Mouse (Mus musculus) adrenal gland, postnatal 36 days (tissue): ENCODE results near the gene Gm10840. TPM values are rescaled to one million over a fixed set of nuclear protein-coding genes. Genes with fewer than 3 reads are reported as not detected.
"Not testable (repeated sequence)": the region's sequence is repeated elsewhere in the genome, so short reads cannot be mapped to it uniquely, and the experiment has no call there.

Experiments
- DNase-seq, 2 experiments: peaks; one replicate each; pipeline ENCODE4 v3.0.0; 2021; ENCODE audit warnings: mixed read lengths in 1 of 2
- total RNA-seq, 2 experiments: library from RNA; stranded (reverse); gene quantifications; 2 replicates each; pipeline ENCODE4 v1.2.3; 2021

Gm10840 gene
- total RNA-seq, 2 experiments from 2014 or later: not detected

GRCm38 (mm10) chr11:106195341-106195740 lies 34.7 kb downstream of the Gm10840 start:
- DNase-seq: no peak

GRCm38 (mm10) chr11:106198277-106198676 lies 37.6 kb downstream of the Gm10840 start:
- no peak for DNase-seq

- not testable (repeated sequence) for DNase-seq
These were observed 39.3 kb downstream of the Gm10840 start for GRCm38 (mm10) chr11:106199997-106200396.

GRCm38 (mm10) chr11:106200756-106201155 lies 40.1 kb downstream of the Gm10840 start:
- no peak for DNase-seq

GRCm38 (mm10) chr11:106201337-106202122 lies 40.9 kb downstream of the Gm10840 start:
- DNase-seq: no peak

- DNase-seq: no peak
These were observed 41.4 kb downstream of the Gm10840 start, which contains the start of gene Strada for GRCm38 (mm10) chr11:106202123-106202465. Gene Strada, minus strand, starts transcription at chr11:106202168.

Other genes starting within 250 kb of the Gm10840 start
- 100 to 1,000 TPM; 134 to 165 TPM for gene Cyb561, start 207.5 kb upstream of the Gm10840 start, total RNA-seq
- gene Ace, start 192.9 kb upstream of the Gm10840 start, total RNA-seq: 10 to 100 TPM in 1 of 2 experiments, 1 to 10 TPM in 1; 8.0 to 15.5 TPM
- gene Ace3, start 166.2 kb upstream of the Gm10840 start, total RNA-seq: not detected
- gene Kcnh6, start 152.7 kb upstream of the Gm10840 start, total RNA-seq: under 1 TPM in 1 of 2 experiments, not detected in 1; 0.13 TPM
- gene Dcaf7, start 124.0 kb upstream of the Gm10840 start, total RNA-seq: 10 to 100 TPM; 53.7 to 58.7 TPM
- gene Taco1, start 94.8 kb upstream of the Gm10840 start, total RNA-seq: 10 to 100 TPM; 27.2 to 36.0 TPM
- gene Map3k3, start 76.2 kb upstream of the Gm10840 start, total RNA-seq: 10 to 100 TPM; 40.5 to 40.8 TPM
- 10 to 100 TPM; 11.8 to 15.0 TPM for gene Limd2, start within 50 bp of the Gm10840 start, total RNA-seq
- 10 to 100 TPM; 13.1 to 15.4 TPM for gene Strada, start 41.3 kb downstream of the Gm10840 start, total RNA-seq
- gene Ccdc47, start 55.5 kb downstream of the Gm10840 start, total RNA-seq: 100 to 1,000 TPM; 113 to 115 TPM
- gene Ddx42, start 56.1 kb downstream of the Gm10840 start, total RNA-seq: 10 to 100 TPM; 52.4 to 54.8 TPM
- gene Ftsj3, start 95.2 kb downstream of the Gm10840 start, total RNA-seq: 10 to 100 TPM; 55.2 to 66.2 TPM
- 100 to 1,000 TPM; 154 to 172 TPM for gene Psmc5, start 95.3 kb downstream of the Gm10840 start, total RNA-seq
- 10 to 100 TPM; 68.1 to 86.5 TPM for gene Smarcd2, start 112.1 kb downstream of the Gm10840 start, total RNA-seq
- gene Tcam1, start 115.8 kb downstream of the Gm10840 start, total RNA-seq: under 1 TPM; 0.23 to 0.36 TPM
- gene Gh, start 141.0 kb downstream of the Gm10840 start, total RNA-seq: not detected
- gene Cd79b, start 153.9 kb downstream of the Gm10840 start, total RNA-seq: 1 to 10 TPM in 1 of 2 experiments, under 1 TPM in 1; 0.33 to 1.2 TPM
- gene Scn4a, start 192.4 kb downstream of the Gm10840 start, total RNA-seq: under 1 TPM in 1 of 2 experiments, not detected in 1; 0.10 TPM
- not detected for gene Prr29, start 204.6 kb downstream of the Gm10840 start, total RNA-seq
- 10 to 100 TPM; 14.1 to 14.7 TPM for gene Icam2, start 227.2 kb downstream of the Gm10840 start, total RNA-seq